Mouse (Mus musculus): ENCODE measurements around the gene Krt39.

Gene Krt39

DNA sequence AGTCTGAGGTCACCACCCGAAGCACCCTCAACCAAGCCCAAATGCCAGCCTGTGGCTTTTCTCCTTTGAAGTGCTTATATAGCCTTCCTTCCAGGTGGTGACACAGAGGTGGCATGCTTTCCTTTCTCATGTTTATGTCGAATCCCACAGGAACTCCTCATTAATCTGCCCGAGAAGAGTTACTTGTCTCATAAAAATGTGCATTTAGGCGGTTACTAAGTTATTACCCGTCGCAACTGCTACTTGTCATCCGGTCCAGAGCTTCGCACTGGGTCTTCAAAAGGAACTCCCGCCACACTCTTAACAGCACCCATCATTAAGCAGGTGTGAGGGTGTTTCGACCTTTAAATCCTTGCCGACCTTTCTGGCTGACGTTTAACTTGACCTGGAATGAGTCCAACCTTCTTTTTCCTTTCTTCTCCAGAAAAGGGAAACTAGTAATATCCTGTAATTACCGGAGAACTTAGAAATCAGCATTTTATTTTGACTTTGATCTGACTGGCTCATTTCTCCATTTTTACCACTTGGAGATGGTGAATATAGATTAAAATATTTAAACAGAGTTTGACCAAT lies at the start of gene Krt39:
TSS of gene Krt39 (minus strand) at position 51 of the 573 bp plus-strand sequence.
- no peak for DNase-seq (ENCODE audit: low spot score)

- DNase-seq (ENCODE audit: low spot score) = no peak
Observed at GRCm38 (mm10) chr11:99566530-99566929, 45.4 kb upstream of the Krt39 start, which contains the start of gene Krtap3-1. Gene Krtap3-1, minus strand, starts transcription at chr11:99566630.

GRCm38 (mm10) chr11:99562580-99562979 lies 41.4 kb upstream of the Krt39 start:
- no peak for DNase-seq (ENCODE audit: low spot score)

DNA sequence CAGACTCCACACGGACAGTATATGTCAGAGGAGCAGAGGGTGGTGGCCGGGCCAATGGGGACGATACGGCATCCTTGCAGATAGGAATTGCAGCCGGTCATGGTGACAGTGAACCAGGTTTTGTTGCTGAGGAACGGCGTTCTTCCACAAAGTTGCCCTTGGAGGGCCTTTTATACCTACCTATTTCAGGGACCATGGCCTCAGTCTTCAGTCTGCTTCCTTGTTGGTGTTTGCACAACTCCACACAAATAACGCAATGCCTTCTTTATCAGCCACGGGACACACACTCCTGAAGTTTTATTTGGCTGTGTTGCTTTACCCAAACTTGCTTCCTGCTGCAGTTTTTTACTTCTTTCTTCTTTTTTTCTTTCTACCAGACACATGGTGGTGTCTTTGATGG lies 38.2 kb upstream of the Krt39 start, which contains the start of gene Gm11939:
TSS of gene Gm11939 (minus strand) at position 101 of the 400 bp plus-strand sequence.
- DNase-seq (ENCODE audit: low spot score) = no peak

DNA sequence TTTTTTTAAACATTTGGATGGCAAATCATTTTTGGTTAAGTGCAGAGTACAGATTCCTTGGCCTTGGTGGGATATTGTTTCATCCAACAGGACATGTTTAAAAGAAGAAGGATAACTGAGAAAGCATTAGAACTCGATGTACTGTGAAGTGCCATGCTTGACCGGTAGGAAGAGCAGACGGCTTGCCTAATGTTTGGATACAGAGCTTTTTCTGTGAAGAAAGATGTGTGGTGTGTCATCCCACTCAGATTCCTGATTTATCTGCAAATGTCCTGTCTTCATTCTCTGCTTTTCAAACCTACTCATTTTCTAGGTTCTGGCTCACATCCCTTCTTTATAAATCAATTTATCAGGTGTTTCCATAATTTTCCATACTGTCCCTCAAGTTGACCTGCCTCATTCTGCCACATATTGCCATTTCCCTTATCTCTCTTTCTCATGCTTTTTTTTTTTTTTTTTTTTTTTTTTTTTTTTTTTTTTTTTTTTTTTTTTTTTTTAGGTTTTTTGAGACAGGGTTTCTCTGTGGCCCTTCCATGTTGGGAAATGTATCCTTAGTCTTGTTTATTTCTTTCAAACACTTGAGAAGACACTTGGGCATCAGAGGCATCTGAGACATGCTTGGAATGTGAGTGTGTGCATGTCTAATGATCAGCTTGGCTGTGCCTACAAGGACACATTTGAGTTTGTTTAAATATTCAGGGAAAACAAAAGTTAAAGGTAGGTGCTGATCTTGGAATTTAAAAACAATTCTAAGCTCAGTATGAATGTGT lies 37.0 kb upstream of the Krt39 start:
- DNase-seq (ENCODE audit: low spot score) = no peak

- DNase-seq (ENCODE audit: low spot score) = no peak
Observed at GRCm38 (mm10) chr11:99556753-99557152, 35.6 kb upstream of the Krt39 start, which contains the start of gene Krtap3-2. Gene Krtap3-2, minus strand, starts transcription at chr11:99556853.

- no peak for DNase-seq (ENCODE audit: low spot score)
Observed at GRCm38 (mm10) chr11:99556195-99556594, 35.1 kb upstream of the Krt39 start.

DNA sequence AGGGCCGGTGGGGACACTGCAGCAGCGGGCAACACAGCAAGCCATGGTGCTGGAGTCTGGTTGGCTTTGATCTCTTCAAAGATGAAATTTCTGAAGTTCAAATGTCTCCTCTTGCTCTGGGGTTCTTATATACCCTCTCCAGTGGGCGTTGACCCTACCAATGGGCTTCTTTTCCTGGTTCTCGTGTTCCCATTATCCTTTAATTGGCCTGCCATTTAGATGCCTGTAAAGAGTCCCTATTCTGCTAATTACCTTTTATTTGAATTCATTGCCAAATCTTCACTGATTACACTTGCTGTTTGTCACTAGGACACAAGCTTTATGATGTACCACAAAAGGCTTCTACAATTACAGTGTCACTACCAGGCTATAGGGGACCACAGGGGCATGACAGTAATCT lies 29.6 kb upstream of the Krt39 start, which contains the start of gene Krtap3-3:
TSS of gene Krtap3-3 (minus strand) at position 101 of the 400 bp plus-strand sequence.
- no peak for DNase-seq (ENCODE audit: low spot score)

DNA sequence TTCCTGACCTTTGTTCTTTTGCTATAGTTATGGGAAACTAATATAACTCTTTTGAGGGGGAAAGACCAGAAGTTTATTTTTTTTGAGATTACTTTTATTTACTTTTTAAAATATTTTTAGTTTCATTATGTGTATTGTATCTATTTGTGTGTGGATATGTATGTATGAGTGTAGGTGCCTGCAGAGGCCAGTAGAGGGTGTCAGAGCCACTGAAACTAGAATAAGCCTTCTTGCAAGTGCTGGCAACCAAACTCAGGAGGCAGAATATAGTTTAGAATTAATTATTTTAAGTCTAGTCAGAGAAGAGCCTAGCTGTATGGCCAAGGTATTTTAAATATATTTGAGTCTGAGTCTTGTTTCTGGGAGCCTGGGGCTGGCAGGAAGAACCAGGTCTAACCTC lies 26.8 kb upstream of the Krt39 start:
- DNase-seq (ENCODE audit: low spot score) = no peak

DNA sequence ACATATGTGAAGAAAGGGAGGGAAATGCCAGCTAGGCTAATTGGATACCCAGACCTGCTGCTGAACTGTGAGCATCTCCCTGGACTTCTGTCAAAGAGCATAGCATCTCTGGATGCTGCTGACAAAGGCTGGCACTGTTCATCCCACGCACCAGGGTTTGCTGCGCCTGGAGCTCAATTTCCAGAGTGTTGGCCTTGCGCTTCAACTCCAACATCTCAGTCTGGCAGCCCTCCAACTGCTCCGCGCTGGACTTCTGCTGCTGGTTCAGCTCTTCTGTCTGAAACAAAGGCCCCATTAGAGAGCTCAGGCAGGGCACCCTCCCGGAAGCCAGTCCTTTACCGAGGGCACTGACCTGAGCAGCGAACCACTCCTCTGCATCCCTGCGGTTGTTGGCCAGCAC lies 18.6 kb upstream of the Krt39 start:
- peak; percentile 67 for DNase-seq (ENCODE audit: low spot score)

DNA sequence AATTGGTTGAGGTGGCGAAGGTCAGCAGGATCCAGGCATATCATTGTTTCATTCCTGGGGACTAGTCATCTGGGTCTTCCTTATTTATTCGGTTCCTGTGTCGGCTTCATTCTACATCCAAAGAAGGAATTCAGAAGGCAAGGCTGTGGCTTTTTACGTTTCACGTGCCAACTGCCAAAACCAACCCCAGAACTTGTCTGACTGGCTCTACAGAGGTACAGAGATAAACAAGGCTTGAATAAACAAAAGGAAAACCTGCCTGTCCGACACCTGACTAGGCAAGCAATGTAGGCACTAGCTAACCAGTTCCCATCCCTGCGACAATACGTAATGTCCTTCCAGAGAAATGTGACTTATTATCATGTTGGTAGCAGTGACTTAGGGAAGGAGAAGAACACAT lies 7.0 kb downstream of the Krt39 start:
- DNase-seq (ENCODE audit: low spot score) = no peak

DNA sequence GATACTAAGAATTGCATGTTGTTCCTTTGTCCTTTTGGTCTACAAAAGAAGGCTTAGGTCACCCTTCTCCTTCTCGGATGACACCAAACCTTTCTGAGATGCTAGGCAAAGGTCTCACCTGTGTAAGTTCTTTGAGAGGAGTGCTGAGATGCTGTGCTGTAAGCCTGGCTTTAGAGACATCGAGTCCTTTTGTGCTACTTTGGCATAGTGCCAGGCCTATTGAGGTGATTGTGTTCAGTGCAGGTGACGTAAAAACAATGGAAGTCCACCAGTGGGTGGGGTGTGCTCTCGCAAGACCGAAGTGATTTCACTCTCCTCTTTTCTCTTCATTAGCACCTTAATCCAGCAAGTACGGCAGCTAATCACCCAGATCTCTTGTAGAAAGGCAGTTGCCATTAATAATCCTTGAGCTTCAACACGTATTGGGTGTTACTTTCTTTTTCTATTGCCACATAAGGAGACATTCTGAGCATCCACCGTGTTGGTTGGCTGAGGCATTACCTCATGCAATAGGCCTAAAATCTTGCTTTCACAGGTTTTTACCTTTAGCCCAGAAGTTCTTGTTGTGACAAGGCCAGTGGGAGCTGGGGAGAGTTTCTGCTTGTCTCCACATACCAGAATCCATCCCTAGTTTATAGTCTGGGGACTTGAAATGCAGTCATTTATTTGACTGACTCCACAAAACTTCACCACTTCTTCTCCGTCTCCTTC lies 20.9 kb downstream of the Krt39 start:
- no peak for DNase-seq (ENCODE audit: low spot score)

- DNase-seq (ENCODE audit: low spot score) = no peak
Observed at GRCm38 (mm10) chr11:99496460-99496859, 24.7 kb downstream of the Krt39 start.

GRCm38 (mm10) chr11:99494741-99495140 lies 26.4 kb downstream of the Krt39 start:
- no peak for DNase-seq (ENCODE audit: low spot score)

GRCm38 (mm10) chr11:99493574-99493850 lies 27.6 kb downstream of the Krt39 start:
- no peak for DNase-seq (ENCODE audit: low spot score)

GRCm38 (mm10) chr11:99492733-99493573 lies 28.2 kb downstream of the Krt39 start, which contains the start of gene Krt23:
Gene Krt23, minus strand, starts transcription at chr11:99493137.
- no peak for DNase-seq (ENCODE audit: low spot score)

GRCm38 (mm10) chr11:99491040-99491439 lies 30.1 kb downstream of the Krt39 start:
- DNase-seq (ENCODE audit: low spot score) = no peak

GRCm38 (mm10) chr11:99490624-99491023 lies 30.5 kb downstream of the Krt39 start:
- DNase-seq (ENCODE audit: low spot score) = no peak

- no peak for DNase-seq (ENCODE audit: low spot score)
Observed at GRCm38 (mm10) chr11:99489233-99489632, 31.9 kb downstream of the Krt39 start.

DNA sequence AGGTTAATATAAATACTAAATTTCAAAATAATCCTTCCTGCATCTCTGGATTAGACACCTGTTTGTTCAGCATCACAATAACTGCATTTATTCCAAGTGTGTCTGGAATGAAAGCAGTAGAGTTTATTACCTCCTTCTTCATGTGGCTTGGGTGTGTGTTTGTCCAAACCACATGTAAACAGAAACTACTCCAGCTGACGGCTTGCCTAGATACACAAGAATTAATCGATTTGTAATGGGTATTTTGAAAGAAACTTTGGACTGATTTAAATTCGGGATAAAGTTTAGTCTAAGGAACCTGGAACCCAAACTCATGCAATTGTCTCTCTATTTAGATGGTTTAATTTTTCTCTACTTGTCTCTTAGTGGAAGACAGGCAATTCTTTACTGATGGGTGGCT lies 46.2 kb downstream of the Krt39 start:
- no peak for DNase-seq (ENCODE audit: low spot score)

- no peak for DNase-seq (ENCODE audit: low spot score)
Observed at GRCm38 (mm10) chr11:99473433-99473832, 47.7 kb downstream of the Krt39 start.

GRCm38 (mm10) chr11:99472405-99472804 lies 48.7 kb downstream of the Krt39 start:
- DNase-seq (ENCODE audit: low spot score) = no peak

Data from layer of hippocampus, adult 11-12 months (tissue).